Mouse (Mus musculus) retina, postnatal 1 day (tissue): ENCODE data around the gene Gtpbp3.

Source experiments
- DNase-seq: peaks from one replicate; pipeline ENCODE4 v3.0.0-alpha.2; 2012

Gene Gtpbp3

GRCm38 (mm10) chr8:71535663-71536062 is 47.8 kb downstream of the Gtpbp3 start:
- DNase-seq = no peak

- DNase-seq = peak; percentile 88
Measured at GRCm38 (mm10) chr8:71537028-71537867, 49.3 kb downstream of the Gtpbp3 start, which contains the start of gene Bst2. Gene Bst2 (minus strand): TSS chr8:71537456.

GRCm38 (mm10) chr8:71542632-71543343 is 54.9 kb downstream of the Gtpbp3 start, which contains the start of gene Mvb12a:
Gene Mvb12a (plus strand): TSS chr8:71542922.
- peak; percentile 100 for DNase-seq

- DNase-seq = no peak
Measured at GRCm38 (mm10) chr8:71543755-71544154, 55.9 kb downstream of the Gtpbp3 start.

- DNase-seq = no peak
Measured at GRCm38 (mm10) chr8:71545053-71545452, 57.1 kb downstream of the Gtpbp3 start.

- DNase-seq = no peak
Measured at GRCm38 (mm10) chr8:71547590-71547989, 59.7 kb downstream of the Gtpbp3 start.
